Mouse (Mus musculus): ENCODE measurements around the gene Efcab1. TPM values are rescaled to one million over a fixed set of nuclear protein-coding genes. Genes with fewer than 3 reads are reported as not detected.
"Not testable (repeated sequence)": the region's sequence is repeated elsewhere in the genome, so short reads cannot be mapped to it uniquely, and the experiment has no call there.

Gene Efcab1
- polyA plus RNA-seq, 1 experiment: 0.84 TPM

DNA sequence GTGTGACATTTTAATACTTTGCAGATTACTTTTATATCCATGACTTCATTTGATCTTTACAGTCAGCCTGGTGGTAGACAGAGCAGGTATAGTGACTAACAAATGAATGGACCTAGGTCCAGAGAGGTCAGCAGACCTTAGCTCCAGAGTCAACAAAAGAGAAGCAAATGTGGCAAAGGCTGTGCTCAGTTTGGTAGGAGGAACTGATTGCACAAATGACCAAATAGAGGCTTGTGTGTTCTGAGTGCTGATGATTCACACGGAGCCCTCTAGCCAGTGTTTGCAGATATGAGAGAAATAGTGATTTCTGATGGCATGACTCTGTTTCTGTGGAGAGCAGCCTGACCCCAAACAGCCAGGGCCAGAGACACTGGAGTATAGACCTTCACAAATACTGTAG lies 33.1 kb downstream of the Efcab1 start:
- Histone ChIP-seq H3K4me3 (ENCODE audit: insufficient read depth, low read length) (no peak overlapping the region), H3K4me1 (ENCODE audit: control insufficient read depth, insufficient read depth, low read length) (no peaks in the 10 kb centered on the region; the same call in none of the 2 replicates), H3K27ac (ENCODE audit: insufficient read depth, low read length) (peak overlapping the region; percentile 92; the same call in 1 of the 2 replicates)
- TF ChIP-seq CTCF (IDR thresholded peaks at IDR 0.05; ENCODE audit: borderline replicate concordance, insufficient read depth, low read length): no peak
- TF ChIP-seq POLR2A (IDR thresholded peaks at IDR 0.05; ENCODE audit: low read depth, low read length): no peak

DNA sequence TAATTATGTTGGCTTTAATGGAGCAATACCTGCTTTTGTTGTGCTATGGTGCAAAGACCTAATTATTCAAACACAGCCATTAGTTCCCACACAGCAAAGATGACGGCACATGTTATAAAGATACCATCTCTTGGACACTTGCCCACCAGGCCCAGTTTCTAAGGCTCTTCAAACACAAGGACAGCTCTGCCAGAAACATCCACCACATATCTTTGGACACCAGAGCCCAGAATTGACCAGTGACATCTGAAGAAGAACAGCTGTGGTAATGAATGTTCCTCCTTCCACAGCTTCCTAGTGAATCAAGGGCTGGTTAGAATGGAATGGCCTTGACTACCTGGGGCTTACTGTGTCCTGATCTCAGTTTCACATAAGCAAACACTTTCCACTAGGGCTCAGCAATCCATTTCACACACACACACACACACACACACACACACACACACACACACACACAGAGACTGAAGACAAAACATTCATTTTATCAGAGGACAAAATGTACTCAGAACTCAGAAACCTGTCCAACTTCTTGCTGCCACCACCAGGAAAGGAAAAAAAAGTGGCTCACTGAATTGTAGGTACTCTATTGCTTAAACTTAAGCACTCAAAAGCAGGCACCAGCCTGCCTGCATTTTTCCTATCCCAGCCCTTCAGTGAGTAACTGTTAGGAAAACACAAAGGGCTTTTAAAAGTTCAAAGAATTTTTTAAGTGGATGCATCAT lies 33.7 kb downstream of the Efcab1 start:
- Histone ChIP-seq H3K27ac (ENCODE audit: insufficient read depth, low read length) (peak overlapping the region; percentile 92), H3K4me1 (ENCODE audit: control insufficient read depth, insufficient read depth, low read length) (no peaks in the 10 kb centered on the region; the same call in none of the 2 replicates), H3K4me3 (ENCODE audit: insufficient read depth, low read length) (no peak overlapping the region)
- TF ChIP-seq CTCF (IDR thresholded peaks at IDR 0.05; ENCODE audit: borderline replicate concordance, insufficient read depth, low read length) (no peak), POLR2A (IDR thresholded peaks at IDR 0.05; ENCODE audit: low read depth, low read length) (no peak)

DNA sequence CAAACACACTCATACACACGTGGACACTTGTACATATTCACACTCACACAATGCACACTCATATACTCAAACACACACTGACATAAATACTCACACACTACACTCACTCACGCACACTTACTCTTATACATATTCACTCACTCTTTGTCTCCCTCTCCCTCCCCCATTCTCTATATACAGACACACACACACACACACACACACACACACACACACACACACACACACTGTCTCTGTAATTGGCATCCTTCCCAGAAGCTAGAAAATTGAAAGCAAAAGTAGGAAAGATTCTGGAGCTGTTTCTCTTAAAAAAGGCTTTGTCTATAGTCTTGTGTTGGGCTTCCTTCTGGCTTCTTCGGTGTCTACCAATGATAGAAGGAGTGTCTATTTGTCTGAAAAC lies 34.5 kb downstream of the Efcab1 start:
- Histone ChIP-seq H3K4me3 (ENCODE audit: insufficient read depth, low read length) (no peak overlapping the region), H3K4me1 (ENCODE audit: control insufficient read depth, insufficient read depth, low read length) (no peaks in the 10 kb centered on the region; the same call in none of the 2 replicates), H3K27ac (ENCODE audit: insufficient read depth, low read length) (peak overlapping the region; percentile 92)
- TF ChIP-seq POLR2A (IDR thresholded peaks at IDR 0.05; ENCODE audit: low read depth, low read length): no peak
- 0 out of 2 replicates have a peak, but pooled peaks have one; percentile 2 for TF ChIP-seq CTCF (IDR thresholded peaks at IDR 0.05; ENCODE audit: borderline replicate concordance, insufficient read depth, low read length)

DNA sequence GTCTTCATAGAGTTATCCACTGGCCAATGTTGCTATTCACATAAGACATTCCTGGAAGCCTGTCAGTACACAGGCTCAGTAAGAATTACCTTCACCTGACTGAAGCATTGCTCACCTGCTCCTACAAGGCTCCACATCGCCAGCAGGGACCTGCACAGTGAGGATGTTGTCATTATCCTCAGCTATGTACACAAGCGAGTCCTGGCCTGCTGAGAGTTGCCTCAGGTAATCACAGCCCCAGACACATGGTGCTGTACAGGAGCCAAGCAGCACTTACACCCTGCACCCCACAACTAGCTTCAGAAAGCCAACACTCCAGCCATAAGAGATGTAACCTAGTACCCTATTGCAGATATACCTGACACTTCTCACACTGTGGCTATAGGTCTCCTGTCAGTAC lies 37.1 kb downstream of the Efcab1 start:
- Histone ChIP-seq H3K4me3 (ENCODE audit: insufficient read depth, low read length) (no peak overlapping the region), H3K4me1 (ENCODE audit: control insufficient read depth, insufficient read depth, low read length) (no peaks in the 10 kb centered on the region; the same call in none of the 2 replicates), H3K27ac (ENCODE audit: insufficient read depth, low read length) (no peak overlapping the region)
- TF ChIP-seq POLR2A (IDR thresholded peaks at IDR 0.05; ENCODE audit: low read depth, low read length) (no peak), CTCF (IDR thresholded peaks at IDR 0.05; ENCODE audit: borderline replicate concordance, insufficient read depth, low read length) (no peak)

DNA sequence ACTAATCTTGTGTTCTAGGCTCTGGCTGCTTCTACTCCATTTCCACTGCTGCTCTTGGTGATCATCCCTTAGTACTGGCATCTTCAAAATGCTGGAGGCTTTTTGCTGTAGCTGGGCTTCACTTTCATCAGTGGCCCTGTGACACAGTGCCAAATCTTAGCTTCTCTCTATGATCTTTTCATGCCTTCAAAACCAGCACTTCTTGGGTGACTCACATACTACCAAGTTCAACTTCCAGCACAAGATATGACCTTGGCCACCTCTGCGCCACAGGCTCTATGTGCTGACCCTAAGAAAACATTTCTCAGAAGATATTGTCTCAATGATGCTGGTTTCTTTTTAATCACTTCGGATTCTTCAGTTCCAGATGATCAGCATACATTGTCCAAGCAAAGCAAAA lies 41.2 kb downstream of the Efcab1 start:
- H3K27ac ChIP-seq (ENCODE audit: insufficient read depth, low read length); H3K4me3 ChIP-seq (ENCODE audit: insufficient read depth, low read length); H3K4me1 ChIP-seq (ENCODE audit: control insufficient read depth, insufficient read depth, low read length): not testable (repeated sequence)

DNA sequence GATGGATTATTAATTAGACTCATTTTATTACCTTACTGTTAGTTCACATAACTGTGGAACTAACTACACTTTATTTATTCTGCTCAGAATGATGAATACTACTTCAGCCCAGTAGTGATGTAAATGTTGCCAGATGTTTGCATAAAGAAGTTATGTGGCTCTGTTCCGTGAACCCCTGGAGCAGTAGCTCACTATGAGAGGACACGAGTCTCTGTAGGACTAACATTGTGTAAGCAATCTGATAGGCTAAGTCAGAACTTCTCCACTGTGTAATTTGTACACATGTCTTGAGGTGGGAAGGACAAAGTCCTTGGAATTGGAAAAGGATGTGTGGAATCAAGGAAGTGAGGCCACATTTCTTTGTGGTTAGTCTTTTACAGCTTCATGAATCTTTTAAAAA lies 45.5 kb downstream of the Efcab1 start:
- Histone ChIP-seq H3K4me3 (ENCODE audit: insufficient read depth, low read length) (no peak overlapping the region), H3K27ac (ENCODE audit: insufficient read depth, low read length) (no peak overlapping the region), H3K4me1 (ENCODE audit: control insufficient read depth, insufficient read depth, low read length) (peaks cover 2% of the 10 kb centered on the region; the same call in 1 of the 2 replicates)
- TF ChIP-seq POLR2A (IDR thresholded peaks at IDR 0.05; ENCODE audit: low read depth, low read length) (no peak), CTCF (IDR thresholded peaks at IDR 0.05; ENCODE audit: borderline replicate concordance, insufficient read depth, low read length) (no peak)

DNA sequence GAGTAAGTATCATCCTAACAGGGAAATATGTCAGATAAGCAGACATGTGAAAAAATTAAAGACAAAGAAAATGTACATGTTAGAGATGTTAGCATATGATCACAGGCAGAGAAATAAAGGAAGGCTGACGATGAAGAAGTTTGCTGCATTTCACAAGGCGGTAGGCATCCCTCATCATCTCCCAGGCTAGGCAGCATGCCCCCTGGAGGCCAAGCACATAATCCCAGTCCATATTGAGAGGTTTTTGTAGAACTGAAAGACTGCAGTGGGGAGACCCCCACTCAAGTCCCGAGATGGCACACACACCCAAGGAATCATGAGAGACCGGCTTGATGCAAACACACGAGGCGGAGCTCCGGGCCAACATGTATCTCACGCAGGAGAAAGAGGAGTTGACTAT lies 53.3 kb downstream of the Efcab1 start:
- Histone ChIP-seq H3K4me3 (ENCODE audit: insufficient read depth, low read length) (no peak overlapping the region), H3K4me1 (ENCODE audit: control insufficient read depth, insufficient read depth, low read length) (no peaks in the 10 kb centered on the region), H3K27ac (ENCODE audit: insufficient read depth, low read length) (no peak overlapping the region)
- TF ChIP-seq CTCF (IDR thresholded peaks at IDR 0.05; ENCODE audit: borderline replicate concordance, insufficient read depth, low read length) (no peak), POLR2A (IDR thresholded peaks at IDR 0.05; ENCODE audit: low read depth, low read length) (no peak)

DNA sequence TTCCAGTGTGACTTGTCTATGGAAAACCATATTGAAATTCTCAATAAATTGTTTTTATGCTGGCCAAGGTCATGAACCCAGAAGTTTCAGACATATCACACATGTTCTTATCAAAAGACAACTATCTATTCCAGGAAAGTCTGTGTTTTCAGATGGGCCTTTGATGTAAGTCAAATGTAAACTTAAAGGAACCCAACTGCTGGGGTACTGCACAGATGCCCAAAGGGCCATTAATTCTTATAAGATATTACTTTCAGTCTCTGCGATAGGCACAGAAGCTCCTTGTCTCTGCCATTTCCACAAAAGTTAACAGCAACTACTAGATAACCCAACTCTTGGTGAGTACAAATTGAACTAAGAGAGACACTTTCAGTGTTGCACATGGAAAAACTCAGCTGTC lies 67.3 kb downstream of the Efcab1 start:
- H3K27ac ChIP-seq (ENCODE audit: insufficient read depth, low read length): no peak overlapping the region
- TF ChIP-seq CTCF (IDR thresholded peaks at IDR 0.05; ENCODE audit: borderline replicate concordance, insufficient read depth, low read length) (no peak), POLR2A (IDR thresholded peaks at IDR 0.05; ENCODE audit: low read depth, low read length) (no peak)
- H3K4me1 ChIP-seq (ENCODE audit: control insufficient read depth, insufficient read depth, low read length): no peaks in the 10 kb centered on the region
- H3K4me3 ChIP-seq (ENCODE audit: insufficient read depth, low read length): no peak overlapping the region

DNA sequence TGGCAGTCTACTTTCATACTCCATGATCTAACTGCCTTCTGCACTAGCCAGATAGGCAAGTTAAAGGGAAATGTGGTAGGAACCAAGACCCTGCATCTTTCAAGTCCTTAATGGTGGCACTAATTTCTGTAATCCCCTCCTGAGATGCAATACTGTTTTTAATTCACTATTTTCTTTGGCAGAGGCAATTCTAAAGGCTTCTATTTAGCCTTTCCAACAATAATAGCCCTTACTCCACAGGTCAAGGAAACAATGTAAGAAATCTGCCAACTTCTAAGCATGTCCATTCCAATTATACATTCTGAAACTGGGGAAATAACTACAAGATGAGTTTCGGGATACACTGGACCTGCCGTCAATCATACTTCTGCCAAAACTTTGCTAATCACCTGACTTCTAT lies 72.8 kb downstream of the Efcab1 start:
- no peak overlapping the region for H3K4me3 ChIP-seq (ENCODE audit: insufficient read depth, low read length)
- TF ChIP-seq POLR2A (IDR thresholded peaks at IDR 0.05; ENCODE audit: low read depth, low read length): no peak
- TF ChIP-seq CTCF (IDR thresholded peaks at IDR 0.05; ENCODE audit: borderline replicate concordance, insufficient read depth, low read length): no peak
- no peak overlapping the region for H3K27ac ChIP-seq (ENCODE audit: insufficient read depth, low read length)
- no peaks in the 10 kb centered on the region for H3K4me1 ChIP-seq (ENCODE audit: control insufficient read depth, insufficient read depth, low read length)

DNA sequence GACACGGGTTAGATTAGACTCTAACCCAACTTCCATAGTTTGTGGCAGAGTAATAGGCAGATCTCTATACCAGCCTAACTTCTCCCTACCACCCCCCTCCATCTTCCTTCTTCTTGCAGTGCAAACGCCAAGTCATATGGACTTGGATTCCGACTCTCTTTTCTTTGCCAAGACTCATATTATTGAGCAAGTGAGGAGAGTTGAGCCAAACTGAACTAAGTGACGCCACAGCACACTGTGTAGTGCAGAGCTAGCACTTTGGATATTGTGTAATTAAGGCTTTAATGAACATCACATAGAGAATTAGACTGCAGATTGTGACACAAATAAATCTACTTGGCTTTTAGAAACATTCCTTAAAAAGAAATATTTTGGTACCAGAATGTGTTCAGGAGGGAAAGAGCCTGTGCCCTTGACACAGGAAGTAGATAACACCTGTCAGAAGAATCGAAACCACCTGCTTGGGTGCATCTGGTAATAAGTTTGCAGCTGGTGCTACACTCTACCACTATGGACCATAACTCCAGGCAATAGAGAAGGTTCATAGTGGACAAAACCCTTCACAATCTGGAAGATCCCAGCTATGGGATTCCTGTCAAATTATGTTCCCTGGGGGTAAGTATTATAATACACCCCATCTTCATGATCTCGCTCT lies 83.3 kb downstream of the Efcab1 start:
- no peak for TF ChIP-seq POLR2A (IDR thresholded peaks at IDR 0.05; ENCODE audit: low read depth, low read length)
- Histone ChIP-seq H3K27ac (ENCODE audit: insufficient read depth, low read length) (no peak overlapping the region), H3K4me3 (ENCODE audit: insufficient read depth, low read length) (no peak overlapping the region), H3K4me1 (ENCODE audit: control insufficient read depth, insufficient read depth, low read length) (no peaks in the 10 kb centered on the region)

Data from embryonic fibroblast, embryonic 13.5 days (primary cell).